Mouse (Mus musculus) cortical plate, adult 2 months (tissue): ENCODE results near the gene Adh7.

Source experiments
- CTCF ChIP-seq: fragments of 200-500 bp; IDR thresholded peaks from 2 replicates; pipeline ENCODE4 v1.5.1; 2011; ENCODE audit warnings: mild to moderate bottlenecking, control low read depth, low read length; ENCODE audit not compliant: insufficient read depth; ENCODE audit errors: extremely low read depth
- POLR2A ChIP-seq: fragments of 200-500 bp; IDR thresholded peaks from 2 replicates; pipeline ENCODE4 v1.6.1; 2011; ENCODE audit warnings: mild to moderate bottlenecking, low read length, control low read depth; ENCODE audit not compliant: insufficient read depth; ENCODE audit errors: extremely low read depth

DNA sequence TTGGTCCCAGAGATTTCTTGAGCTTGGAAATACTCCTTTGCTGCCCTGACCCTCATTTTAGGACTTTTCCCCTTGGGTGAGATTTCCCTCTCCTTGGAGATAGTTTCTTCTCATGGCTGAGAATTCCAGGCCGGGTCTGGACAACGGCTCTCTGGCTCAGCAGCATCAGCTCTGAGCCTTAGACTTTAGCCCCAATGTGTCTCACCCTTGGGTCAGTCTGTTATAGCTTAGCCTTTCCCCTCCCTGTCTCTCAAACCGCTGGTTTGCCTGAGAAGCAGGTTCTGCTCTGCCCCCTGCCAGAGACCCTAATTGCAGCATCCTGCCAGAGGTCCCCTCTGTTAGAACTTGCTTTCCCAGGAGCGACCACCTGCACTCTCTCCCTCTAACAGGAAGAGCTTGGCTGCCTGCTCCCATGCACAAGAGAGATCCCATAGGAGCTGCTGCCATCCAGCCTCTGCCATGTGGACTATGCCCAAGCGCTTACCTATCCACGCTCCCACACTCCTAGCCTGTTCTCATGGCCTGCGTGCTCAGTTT is 26.8 kb downstream of the Adh7 start:
- no peak for TF ChIP-seq CTCF
- no peak for TF ChIP-seq POLR2A
